Mouse (Mus musculus): ENCODE measurements around the gene Olfr574. TPM values are rescaled to one million over a fixed set of nuclear protein-coding genes. Genes with fewer than 3 reads are reported as not detected.

The Olfr574 gene
- polyA plus RNA-seq, 1 experiment: not detected

GRCm38 (mm10) chr7:102927105-102927504 is 21.2 kb upstream of the Olfr574 start:
- Histone ChIP-seq H3K36me3 (ENCODE audit: control insufficient read depth, insufficient read depth, low read length) (no peaks in the 10 kb centered on the region), H3K27ac (ENCODE audit: control insufficient read depth, insufficient read depth, low read length) (no peak overlapping the region), H3K27me3 (ENCODE audit: control insufficient read depth, insufficient read depth, low read length) (no peaks in the 10 kb centered on the region), H3K4me1 (replicated peaks; ENCODE audit: control insufficient read depth, insufficient read depth, low read length) (no peaks in the 10 kb centered on the region), H3K4me3 (ENCODE audit: control insufficient read depth, insufficient read depth, low read length) (no peak overlapping the region)
- DNase-seq: no peak
- no peak for TF ChIP-seq POLR2A (IDR thresholded peaks at IDR 0.05; ENCODE audit: control insufficient read depth, extremely low read depth, insufficient read depth, low read length, poor library complexity)
- no peak for TF ChIP-seq CTCF (IDR thresholded peaks at IDR 0.05; ENCODE audit: borderline replicate concordance, control insufficient read depth, extremely low read depth, insufficient read depth, low read length, poor library complexity)
- 25% methylated on average over 3 of the region's 3 CpGs for WGBS

- Histone ChIP-seq H3K27me3 (ENCODE audit: control insufficient read depth, insufficient read depth, low read length) (no peaks in the 10 kb centered on the region), H3K4me1 (replicated peaks; ENCODE audit: control insufficient read depth, insufficient read depth, low read length) (no peaks in the 10 kb centered on the region), H3K36me3 (ENCODE audit: control insufficient read depth, insufficient read depth, low read length) (no peaks in the 10 kb centered on the region), H3K27ac (ENCODE audit: control insufficient read depth, insufficient read depth, low read length) (no peak within 1 kb of the TSS), H3K4me3 (ENCODE audit: control insufficient read depth, insufficient read depth, low read length) (no peak within 1 kb of the TSS)
- no peak for DNase-seq
- no peak for TF ChIP-seq POLR2A (IDR thresholded peaks at IDR 0.05; ENCODE audit: control insufficient read depth, extremely low read depth, insufficient read depth, low read length, poor library complexity)
- TF ChIP-seq CTCF (IDR thresholded peaks at IDR 0.05; ENCODE audit: borderline replicate concordance, control insufficient read depth, extremely low read depth, insufficient read depth, low read length, poor library complexity): no peak
- 93% methylated on average over 2 of the region's 2 CpGs for WGBS
These were observed 5.8 kb upstream of the Olfr574 start, which contains the start of gene Olfr573-ps1 for GRCm38 (mm10) chr7:102942475-102942874. TSS of gene Olfr573-ps1 (minus strand) at chr7:102942575.

GRCm38 (mm10) chr7:102943417-102943816 is 4.8 kb upstream of the Olfr574 start:
- H3K27ac ChIP-seq (ENCODE audit: control insufficient read depth, insufficient read depth, low read length): no peak overlapping the region
- WGBS: 94% methylated on average over 1 of the region's 1 CpGs
- no peaks in the 10 kb centered on the region for H3K36me3 ChIP-seq (ENCODE audit: control insufficient read depth, insufficient read depth, low read length)
- DNase-seq: no peak
- H3K4me3 ChIP-seq (ENCODE audit: control insufficient read depth, insufficient read depth, low read length): no peak overlapping the region
- H3K4me1 ChIP-seq (replicated peaks; ENCODE audit: control insufficient read depth, insufficient read depth, low read length): no peaks in the 10 kb centered on the region
- TF ChIP-seq CTCF (IDR thresholded peaks at IDR 0.05; ENCODE audit: borderline replicate concordance, control insufficient read depth, extremely low read depth, insufficient read depth, low read length, poor library complexity) (no peak), POLR2A (IDR thresholded peaks at IDR 0.05; ENCODE audit: control insufficient read depth, extremely low read depth, insufficient read depth, low read length, poor library complexity) (no peak)
- no peaks in the 10 kb centered on the region for H3K27me3 ChIP-seq (ENCODE audit: control insufficient read depth, insufficient read depth, low read length)

GRCm38 (mm10) chr7:102950732-102951131 is 2.5 kb downstream of the Olfr574 start:
- H3K4me1 ChIP-seq (replicated peaks; ENCODE audit: control insufficient read depth, insufficient read depth, low read length): no peaks in the 10 kb centered on the region
- H3K36me3 ChIP-seq (ENCODE audit: control insufficient read depth, insufficient read depth, low read length): no peaks in the 10 kb centered on the region
- DNase-seq: no peak
- no peak overlapping the region for H3K4me3 ChIP-seq (ENCODE audit: control insufficient read depth, insufficient read depth, low read length)
- no peaks in the 10 kb centered on the region for H3K27me3 ChIP-seq (ENCODE audit: control insufficient read depth, insufficient read depth, low read length)
- no peak for TF ChIP-seq POLR2A (IDR thresholded peaks at IDR 0.05; ENCODE audit: control insufficient read depth, extremely low read depth, insufficient read depth, low read length, poor library complexity)
- no peak for TF ChIP-seq CTCF (IDR thresholded peaks at IDR 0.05; ENCODE audit: borderline replicate concordance, control insufficient read depth, extremely low read depth, insufficient read depth, low read length, poor library complexity)
- WGBS: 86% methylated on average over 1 of the region's 1 CpGs
- no peak overlapping the region for H3K27ac ChIP-seq (ENCODE audit: control insufficient read depth, insufficient read depth, low read length)

- H3K27me3 ChIP-seq (ENCODE audit: control insufficient read depth, insufficient read depth, low read length): no peaks in the 10 kb centered on the region
- TF ChIP-seq POLR2A (IDR thresholded peaks at IDR 0.05; ENCODE audit: control insufficient read depth, extremely low read depth, insufficient read depth, low read length, poor library complexity) (no peak), CTCF (IDR thresholded peaks at IDR 0.05; ENCODE audit: borderline replicate concordance, control insufficient read depth, extremely low read depth, insufficient read depth, low read length, poor library complexity) (no peak)
- DNase-seq: no peak
- no peak overlapping the region for H3K27ac ChIP-seq (ENCODE audit: control insufficient read depth, insufficient read depth, low read length)
- no peak overlapping the region for H3K4me3 ChIP-seq (ENCODE audit: control insufficient read depth, insufficient read depth, low read length)
- no peaks in the 10 kb centered on the region for H3K36me3 ChIP-seq (ENCODE audit: control insufficient read depth, insufficient read depth, low read length)
- no peaks in the 10 kb centered on the region for H3K4me1 ChIP-seq (replicated peaks; ENCODE audit: control insufficient read depth, insufficient read depth, low read length)
- 77% methylated on average over 3 of the region's 3 CpGs for WGBS
These were observed 9.9 kb downstream of the Olfr574 start for GRCm38 (mm10) chr7:102958137-102958536.

GRCm38 (mm10) chr7:102958593-102958992 is 10.3 kb downstream of the Olfr574 start, which contains the start of gene Olfr575:
TSS of gene Olfr575 (minus strand) at chr7:102958775.
- Histone ChIP-seq H3K4me3 (ENCODE audit: control insufficient read depth, insufficient read depth, low read length) (no peak within 1 kb of the TSS), H3K36me3 (ENCODE audit: control insufficient read depth, insufficient read depth, low read length) (no peaks in the 10 kb centered on the region), H3K27ac (ENCODE audit: control insufficient read depth, insufficient read depth, low read length) (no peak within 1 kb of the TSS), H3K4me1 (replicated peaks; ENCODE audit: control insufficient read depth, insufficient read depth, low read length) (no peaks in the 10 kb centered on the region), H3K27me3 (ENCODE audit: control insufficient read depth, insufficient read depth, low read length) (no peaks in the 10 kb centered on the region)
- TF ChIP-seq POLR2A (IDR thresholded peaks at IDR 0.05; ENCODE audit: control insufficient read depth, extremely low read depth, insufficient read depth, low read length, poor library complexity) (no peak), CTCF (IDR thresholded peaks at IDR 0.05; ENCODE audit: borderline replicate concordance, control insufficient read depth, extremely low read depth, insufficient read depth, low read length, poor library complexity) (no peak)
- no peak for DNase-seq
- WGBS: 62% methylated on average over 1 of the region's 1 CpGs

GRCm38 (mm10) chr7:102962360-102962759 is 14.1 kb downstream of the Olfr574 start, which contains the start of gene Olfr576:
TSS of gene Olfr576 (plus strand) at chr7:102962660.
- Histone ChIP-seq H3K4me1 (replicated peaks; ENCODE audit: control insufficient read depth, insufficient read depth, low read length) (no peaks in the 10 kb centered on the region), H3K27me3 (ENCODE audit: control insufficient read depth, insufficient read depth, low read length) (no peaks in the 10 kb centered on the region), H3K27ac (ENCODE audit: control insufficient read depth, insufficient read depth, low read length) (no peak within 1 kb of the TSS), H3K4me3 (ENCODE audit: control insufficient read depth, insufficient read depth, low read length) (no peak within 1 kb of the TSS), H3K36me3 (ENCODE audit: control insufficient read depth, insufficient read depth, low read length) (no peaks in the 10 kb centered on the region)
- WGBS: 46% methylated on average over 2 of the region's 2 CpGs
- DNase-seq: no peak
- no peak for TF ChIP-seq CTCF (IDR thresholded peaks at IDR 0.05; ENCODE audit: borderline replicate concordance, control insufficient read depth, extremely low read depth, insufficient read depth, low read length, poor library complexity)
- no peak for TF ChIP-seq POLR2A (IDR thresholded peaks at IDR 0.05; ENCODE audit: control insufficient read depth, extremely low read depth, insufficient read depth, low read length, poor library complexity)
